Mouse (Mus musculus) mouse trophoblast stem cell (cell line): Measurements from ENCODE around the gene Rhd.
"Not testable (repeated sequence)": the region's sequence is repeated elsewhere in the genome, so short reads cannot be mapped to it uniquely, and the experiment has no call there.

Source experiments
- in situ Hi-C, 2 experiments: fragments of 300-500 bp; cut with MseI, MboI; formaldehyde crosslinking; loops; 2 replicates in 1 of 2; 3 replicates in 1 of 2; pipeline ENCODE4 v1.15.1; 2025

Gene Rhd

GRCm38 (mm10) chr4:134863937-134864729 is at the start of gene Rhd:
Gene Rhd (plus strand): TSS chr4:134864536.
- in situ Hi-C loops = no loop called here

GRCm38 (mm10) chr4:134817706-134818105 is 46.6 kb upstream of the Rhd start:
- in situ Hi-C loops = no loop called here

- in situ Hi-C loops = loop anchor here in 1 of 2 experiments (10.0 kb wide), 1 partner anchor 64 kb away; no protein-coding TSS in a partner anchor
Measured at GRCm38 (mm10) chr4:134821061-134821460, 43.3 kb upstream of the Rhd start.

- in situ Hi-C loops = loop anchor here in 1 of 2 experiments (10.0 kb wide), 1 partner anchor 61 kb away; no protein-coding TSS in a partner anchor
Measured at GRCm38 (mm10) chr4:134823560-134823959, 40.8 kb upstream of the Rhd start.

- in situ Hi-C loops = loop anchor here in 1 of 2 experiments (10.0 kb wide), 1 partner anchor 59 kb away; no protein-coding TSS in a partner anchor
Measured at GRCm38 (mm10) chr4:134825864-134826263, 38.5 kb upstream of the Rhd start.

GRCm38 (mm10) chr4:134826348-134826747 is 38.0 kb upstream of the Rhd start:
- in situ Hi-C loops = loop anchor here in 1 of 2 experiments (10.0 kb wide), 1 partner anchor 58 kb away; no protein-coding TSS in a partner anchor

GRCm38 (mm10) chr4:134827806-134828205 is 36.5 kb upstream of the Rhd start:
- in situ Hi-C loops = loop anchor here in 1 of 2 experiments (10.0 kb wide), 1 partner anchor 57 kb away; no protein-coding TSS in a partner anchor

GRCm38 (mm10) chr4:134831934-134832333 is 32.4 kb upstream of the Rhd start:
- in situ Hi-C loops = no loop called here

- in situ Hi-C loops = no loop called here
Measured at GRCm38 (mm10) chr4:134835486-134835885, 28.9 kb upstream of the Rhd start.

GRCm38 (mm10) chr4:134838221-134838620 is 26.1 kb upstream of the Rhd start:
- in situ Hi-C loops = no loop called here

- in situ Hi-C loops = not testable (repeated sequence)
Measured at GRCm38 (mm10) chr4:134838706-134839105, 25.6 kb upstream of the Rhd start.

- in situ Hi-C loops = no loop called here
Measured at GRCm38 (mm10) chr4:134840231-134840630, 24.1 kb upstream of the Rhd start.

- in situ Hi-C loops = no loop called here
Measured at GRCm38 (mm10) chr4:134843566-134843965, 20.8 kb upstream of the Rhd start.

GRCm38 (mm10) chr4:134847587-134847986 is 16.7 kb upstream of the Rhd start:
- in situ Hi-C loops = no loop called here

- in situ Hi-C loops = no loop called here
Measured at GRCm38 (mm10) chr4:134850551-134850950, 13.8 kb upstream of the Rhd start.

- in situ Hi-C loops = no loop called here
Measured at GRCm38 (mm10) chr4:134851236-134851635, 13.1 kb upstream of the Rhd start.

GRCm38 (mm10) chr4:134851876-134852275 is 12.5 kb upstream of the Rhd start:
- in situ Hi-C loops = no loop called here

- in situ Hi-C loops = no loop called here
Measured at GRCm38 (mm10) chr4:134852438-134853255, 11.7 kb upstream of the Rhd start.

- in situ Hi-C loops = no loop called here
Measured at GRCm38 (mm10) chr4:134853259-134853636, 11.1 kb upstream of the Rhd start, which contains the start of gene Maco1. Gene Maco1 (minus strand): TSS chr4:134853345.

- in situ Hi-C loops = no loop called here
Measured at GRCm38 (mm10) chr4:134853637-134854485, 10.5 kb upstream of the Rhd start.

- in situ Hi-C loops = no loop called here
Measured at GRCm38 (mm10) chr4:134855371-134855770, 9.0 kb upstream of the Rhd start.
